Mouse (Mus musculus) Muller cell, postnatal 12 days (primary cell): ENCODE results near the gene Epb41l1.
"Not testable (repeated sequence)": the region's sequence is repeated elsewhere in the genome, so short reads cannot be mapped to it uniquely, and the experiment has no call there.

Source experiments
- DNase-seq: peaks from one replicate; pipeline ENCODE4 v3.0.0-alpha.2; 2015; ENCODE audit errors: inconsistent ontology term

Gene Epb41l1

GRCm38 (mm10) chr2:156420694-156421380, at the start of gene Epb41l1:
Epb41l1 (plus strand) TSS chr2:156420909.
- DNase-seq, result peak; percentile 59

- DNase-seq, result no peak
Observed at GRCm38 (mm10) chr2:156376956-156377355, 43.8 kb upstream of the Epb41l1 start.

GRCm38 (mm10) chr2:156379929-156380328, 40.8 kb upstream of the Epb41l1 start:
- no peak for DNase-seq

- DNase-seq, result no peak
Observed at GRCm38 (mm10) chr2:156381350-156381749, 39.4 kb upstream of the Epb41l1 start.

- DNase-seq, result peak; percentile 78
Observed at GRCm38 (mm10) chr2:156392461-156393154, 28.1 kb upstream of the Epb41l1 start.

GRCm38 (mm10) chr2:156393155-156393828, 27.4 kb upstream of the Epb41l1 start:
- no peak for DNase-seq

GRCm38 (mm10) chr2:156394282-156394681, 26.4 kb upstream of the Epb41l1 start:
- DNase-seq, result no peak

GRCm38 (mm10) chr2:156396096-156396495, 24.6 kb upstream of the Epb41l1 start:
- DNase-seq, result no peak

- no peak for DNase-seq
Observed at GRCm38 (mm10) chr2:156397988-156398387, 22.7 kb upstream of the Epb41l1 start.

- DNase-seq, result no peak
Observed at GRCm38 (mm10) chr2:156399485-156399884, 21.2 kb upstream of the Epb41l1 start.

GRCm38 (mm10) chr2:156401331-156401730, 19.4 kb upstream of the Epb41l1 start:
- DNase-seq, result peak; percentile 19

GRCm38 (mm10) chr2:156402036-156402435, 18.7 kb upstream of the Epb41l1 start:
- no peak for DNase-seq

- DNase-seq, result no peak
Observed at GRCm38 (mm10) chr2:156406987-156407386, 13.7 kb upstream of the Epb41l1 start.

- DNase-seq, result peak; percentile 64
Observed at GRCm38 (mm10) chr2:156408168-156408567, 12.5 kb upstream of the Epb41l1 start.

GRCm38 (mm10) chr2:156411348-156411747, 9.4 kb upstream of the Epb41l1 start:
- not testable (repeated sequence) for DNase-seq

- no peak for DNase-seq
Observed at GRCm38 (mm10) chr2:156414996-156415395, 5.7 kb upstream of the Epb41l1 start.

- no peak for DNase-seq
Observed at GRCm38 (mm10) chr2:156415674-156416073, 5.0 kb upstream of the Epb41l1 start.

- DNase-seq, result no peak
Observed at GRCm38 (mm10) chr2:156417194-156417593, 3.5 kb upstream of the Epb41l1 start.

- DNase-seq, result no peak
Observed at GRCm38 (mm10) chr2:156418467-156418866, 2.2 kb upstream of the Epb41l1 start.

- no peak for DNase-seq
Observed at GRCm38 (mm10) chr2:156420327-156420693, 399 bp upstream of the Epb41l1 start.

GRCm38 (mm10) chr2:156421381-156422110, 837 bp downstream of the Epb41l1 start:
- DNase-seq, result peak; percentile 20

- no peak for DNase-seq
Observed at GRCm38 (mm10) chr2:156422631-156423030, 1.9 kb downstream of the Epb41l1 start.
